Mouse (Mus musculus): Measurements from ENCODE around the gene Abhd11.

- TF ChIP-seq CTCF (IDR thresholded peaks at IDR 0.05) (no peak), POLR2A (IDR thresholded peaks at IDR 0.05; ENCODE audit: insufficient read depth, low read depth, low read length) (no peak)
Observed at GRCm38 (mm10) chr5:134981149-134981548, 27.8 kb upstream of the Abhd11 start.

All from heart, adult 2 months (tissue).